Mouse (Mus musculus) small intestine, adult 2 months (tissue): Measurements from ENCODE around the gene Ildr1.

Experiments used
- CTCF ChIP-seq: fragments of 200-500 bp; IDR thresholded peaks from 2 replicates; pipeline ENCODE4 v1.5.1; 2012; ENCODE audit warnings: low read depth, mild to moderate bottlenecking, control low read depth, inconsistent platforms, low read length, moderate library complexity, mixed read lengths; ENCODE audit not compliant: insufficient replicate concordance, insufficient read length; ENCODE audit errors: extremely low read depth
- POLR2A ChIP-seq: fragments of 200-500 bp; IDR thresholded peaks from 2 replicates; pipeline ENCODE4 v1.6.1; 2012; ENCODE audit warnings: low read depth, mild to moderate bottlenecking, control low read depth, inconsistent platforms, low read length, moderate library complexity

DNA sequence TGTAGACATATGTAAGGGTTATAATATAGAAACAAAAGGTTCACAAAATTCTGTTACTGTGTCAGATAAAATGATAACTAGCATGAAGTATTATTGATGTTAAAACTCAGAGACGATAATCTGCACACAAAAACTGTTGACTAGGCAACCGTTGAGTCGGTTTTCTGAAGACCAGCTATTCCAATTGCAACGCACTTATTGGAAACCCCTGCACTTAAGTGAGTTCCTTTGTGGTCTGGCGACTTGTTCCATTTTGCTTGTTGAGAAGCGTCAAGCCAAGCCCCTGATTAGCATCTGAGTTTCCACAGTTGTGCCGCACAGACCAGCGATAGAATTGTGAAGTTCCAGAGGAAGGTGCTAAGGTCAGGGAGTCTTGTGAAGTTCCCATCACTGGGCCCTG, 3.6 kb downstream of the Ildr1 start:
- TF ChIP-seq CTCF (no peak), POLR2A (no peak)
